Mouse (Mus musculus) stomach, postnatal 0 days (tissue): ENCODE results near the gene Nphp3. TPM values are rescaled to one million over a fixed set of nuclear protein-coding genes. Genes with fewer than 3 reads are reported as not detected.

ENCODE experiments used
- ATAC-seq: fragments of 200-750 bp; cut with Nextera tagmentation; 2 replicates; pipeline ENCODE4 v1.8.0; 2017; ENCODE audit not compliant: low FRiP score, low TSS enrichment
- DNase-seq: peaks from one replicate; pipeline ENCODE4 v3.0.0-alpha.2; 2016; ENCODE audit warnings: low spot score
- H3K27ac ChIP-seq: fragments of 300-500 bp; sonication (generic); replicated peaks from 2 replicates; pipeline ENCODE4 v1.5.1; 2014; ENCODE audit warnings: mild to moderate bottlenecking, control low read depth
- H3K27me3 ChIP-seq: fragments of 300-500 bp; sonication (generic); 2 replicates; pipeline ENCODE4 v1.6.1; 2014; ENCODE audit warnings: low read length; ENCODE audit not compliant: control insufficient read depth, insufficient read depth
- H3K36me3 ChIP-seq: fragments of 300-500 bp; sonication (generic); 2 replicates; pipeline ENCODE4 v1.6.1; 2014; ENCODE audit warnings: low read length, mixed read lengths; ENCODE audit not compliant: control insufficient read depth, insufficient read depth
- H3K4me1 ChIP-seq: fragments of 300-500 bp; sonication (generic); replicated peaks from 2 replicates; pipeline ENCODE4 v1.6.1; 2014; ENCODE audit warnings: antibody characterized with exemption; ENCODE audit not compliant: control insufficient read depth, insufficient read depth
- H3K4me2 ChIP-seq: fragments of 300-500 bp; sonication (generic); replicated peaks from 2 replicates; pipeline ENCODE4 v1.6.1; 2014; ENCODE audit warnings: low read depth, mild to moderate bottlenecking, control low read depth, moderate library complexity
- H3K4me3 ChIP-seq: fragments of 300-500 bp; sonication (generic); 2 replicates; pipeline ENCODE4 v1.5.1; 2014; ENCODE audit warnings: low read depth, low read length, control low read depth
- H3K9ac ChIP-seq: fragments of 300-500 bp; sonication (generic); 2 replicates; pipeline ENCODE4 v1.6.1; 2014; ENCODE audit warnings: mild to moderate bottlenecking, low read length, control low read depth, mixed read lengths
- H3K9me3 ChIP-seq: fragments of 300-500 bp; sonication (generic); 2 replicates; pipeline ENCODE4 v1.6.1; 2016; ENCODE audit warnings: low read length; ENCODE audit not compliant: control insufficient read depth
- CTCF ChIP-seq: IDR thresholded peaks from 2 replicates; pipeline ENCODE4 v1.5.1; 2016; ENCODE audit warnings: antibody characterized with exemption, low read depth, mild to moderate bottlenecking, moderate library complexity
- EP300 ChIP-seq: optimal IDR thresholded peaks from 2 replicates; pipeline ENCODE3; 2016; ENCODE audit warnings: antibody characterized with exemption
- WGBS: fragments of 180-500 bp; shearing (Covaris S2); extraction: QIAGEN DNeasy Blood & Tissue Kit; methylation state at CpG from one replicate; pipeline ENCODE4 v1.1.7; 2014; 5-methylcytosine and 5-hydroxymethylcytosine counted together
- polyA plus RNA-seq: library from polyadenylated mRNA; unstranded; fragments of >200 nt; fragmentation: Nextera tagmentation; extraction: Ambion mirVana; gene quantifications from 2 replicates; pipeline ENCODE4 v1.2.1, GENCODE M21; 2015

The Nphp3 gene
- polyA plus RNA-seq, 1 experiment from 2014 or later, result 1.8 TPM

GRCm38 (mm10) chr9:104035261-104036015 lies 33.1 kb downstream of the Nphp3 start:
- WGBS, result 45% methylated on average over 24 of the region's 24 CpGs

GRCm38 (mm10) chr9:104038266-104038665 lies 35.9 kb downstream of the Nphp3 start:
- DNase-seq (no peak), ATAC-seq (no peak)
- Histone ChIP-seq H3K27ac (no peak overlapping the region), H3K9me3 (no peaks in the 10 kb centered on the region), H3K4me2 (no peak overlapping the region), H3K36me3 (peaks cover 16% of the 10 kb centered on the region; the same call in 1 of the 2 replicates), H3K9ac (no peak overlapping the region), H3K27me3 (no peaks in the 10 kb centered on the region), H3K4me3 (no peak overlapping the region), H3K4me1 (no peaks in the 10 kb centered on the region)
- 89% methylated on average over 13 of the region's 13 CpGs for WGBS
- no peak for TF ChIP-seq CTCF
- no peak for TF ChIP-seq EP300

More at GRCm38 (mm10) chr9:104035261-104036015, 33.1 kb downstream of the Nphp3 start:
- H3K27me3 ChIP-seq, result no peaks in the 10 kb centered on the region
- H3K36me3 ChIP-seq, result peaks cover 16% of the 10 kb centered on the region; the same call in 1 of the 2 replicates
- H3K4me2 ChIP-seq, result no peak overlapping the region
- no peak overlapping the region for H3K27ac ChIP-seq
- DNase-seq (peak; percentile 81), ATAC-seq (peak; percentile 76)
- H3K4me1 ChIP-seq, result no peaks in the 10 kb centered on the region
- H3K4me3 ChIP-seq, result no peak overlapping the region
- no peaks in the 10 kb centered on the region for H3K9me3 ChIP-seq
- peak; percentile 86 for TF ChIP-seq CTCF
- TF ChIP-seq EP300, result no peak
- no peak overlapping the region for H3K9ac ChIP-seq

DNA sequence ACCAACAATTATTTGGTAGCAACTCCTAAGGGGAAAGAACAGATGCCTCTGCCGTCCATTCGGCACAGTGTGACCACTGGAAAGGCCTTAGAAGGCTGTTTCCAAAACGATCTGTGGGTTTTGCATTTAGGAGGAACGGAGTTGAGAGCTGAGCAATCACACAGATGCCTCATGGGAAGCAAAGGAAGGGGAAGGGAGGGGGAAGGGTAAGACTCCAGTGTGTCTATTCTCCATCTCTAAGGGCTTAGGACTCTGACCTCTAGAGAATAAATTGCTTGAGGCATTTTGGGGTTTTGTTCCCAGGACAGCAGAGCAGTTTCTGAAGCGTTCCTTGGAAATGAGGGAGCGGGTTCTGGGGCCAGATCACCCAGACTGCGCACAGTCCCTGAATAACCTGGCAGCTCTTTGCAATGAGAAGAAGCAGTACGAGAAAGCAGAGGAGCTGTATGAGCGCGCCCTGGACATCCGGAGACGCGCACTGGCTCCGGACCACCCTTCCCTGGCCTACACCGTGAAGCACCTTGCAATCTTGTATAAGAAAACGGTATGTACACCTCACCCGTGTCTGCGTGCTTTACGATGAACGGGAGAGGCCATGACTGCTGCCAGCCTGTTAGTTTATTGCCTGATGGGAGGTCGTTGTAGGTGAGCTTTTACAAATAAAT lies 36.8 kb downstream of the Nphp3 start:
- DNase-seq (no peak), ATAC-seq (no peak)
- no peak overlapping the region for H3K4me2 ChIP-seq
- H3K9me3 ChIP-seq, result no peaks in the 10 kb centered on the region
- H3K27ac ChIP-seq, result no peak overlapping the region
- WGBS, result 91% methylated on average over 21 of the region's 21 CpGs
- TF ChIP-seq CTCF (no peak), EP300 (no peak)
- no peaks in the 10 kb centered on the region for H3K4me1 ChIP-seq
- no peak overlapping the region for H3K9ac ChIP-seq
- no peak overlapping the region for H3K4me3 ChIP-seq
- peaks cover 16% of the 10 kb centered on the region; the same call in 1 of the 2 replicates for H3K36me3 ChIP-seq
- no peaks in the 10 kb centered on the region for H3K27me3 ChIP-seq

DNA sequence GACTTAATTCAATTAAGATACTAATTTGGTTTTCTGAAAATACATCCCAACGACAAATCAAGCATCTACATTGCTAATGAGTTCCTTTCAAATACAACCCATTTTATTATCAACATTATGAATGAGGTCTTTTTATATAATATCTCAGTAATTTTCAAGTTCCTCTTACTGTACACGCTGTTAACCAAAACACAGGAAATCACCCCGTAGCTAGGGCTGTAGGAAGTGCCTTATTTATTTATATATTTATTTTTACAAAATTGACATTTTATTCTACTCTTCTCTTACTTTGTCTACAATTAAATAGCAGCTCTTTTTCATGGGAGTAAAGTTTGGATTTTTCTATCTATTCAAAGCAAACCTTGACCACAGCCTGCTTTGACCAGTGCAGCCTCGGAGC lies 37.4 kb downstream of the Nphp3 start:
- no peak overlapping the region for H3K9ac ChIP-seq
- H3K4me2 ChIP-seq, result no peak overlapping the region
- ATAC-seq (no peak), DNase-seq (no peak)
- TF ChIP-seq CTCF (no peak), EP300 (no peak)
- H3K9me3 ChIP-seq, result no peaks in the 10 kb centered on the region
- H3K36me3 ChIP-seq, result peaks cover 16% of the 10 kb centered on the region; the same call in 1 of the 2 replicates
- H3K27ac ChIP-seq, result no peak overlapping the region
- no peaks in the 10 kb centered on the region for H3K27me3 ChIP-seq
- no peaks in the 10 kb centered on the region for H3K4me1 ChIP-seq
- 81% methylated on average over 4 of the region's 4 CpGs for WGBS
- no peak overlapping the region for H3K4me3 ChIP-seq

- Histone ChIP-seq H3K4me1 (no peaks in the 10 kb centered on the region), H3K27ac (no peak within 1 kb of the TSS), H3K27me3 (no peaks in the 10 kb centered on the region), H3K9me3 (no peaks in the 10 kb centered on the region), H3K4me2 (no peak within 1 kb of the TSS), H3K9ac (no peak within 1 kb of the TSS), H3K4me3 (no peak within 1 kb of the TSS), H3K36me3 (peaks cover 16% of the 10 kb centered on the region; the same call in 1 of the 2 replicates)
- 70% methylated on average over 2 of the region's 2 CpGs for WGBS
- DNase-seq (no peak), ATAC-seq (no peak)
- TF ChIP-seq EP300 (no peak), CTCF (no peak)
These were observed 38.0 kb downstream of the Nphp3 start, which contains the start of gene Gm28305 for GRCm38 (mm10) chr9:104040362-104040761. TSS of gene Gm28305 (plus strand) at chr9:104040662.

DNA sequence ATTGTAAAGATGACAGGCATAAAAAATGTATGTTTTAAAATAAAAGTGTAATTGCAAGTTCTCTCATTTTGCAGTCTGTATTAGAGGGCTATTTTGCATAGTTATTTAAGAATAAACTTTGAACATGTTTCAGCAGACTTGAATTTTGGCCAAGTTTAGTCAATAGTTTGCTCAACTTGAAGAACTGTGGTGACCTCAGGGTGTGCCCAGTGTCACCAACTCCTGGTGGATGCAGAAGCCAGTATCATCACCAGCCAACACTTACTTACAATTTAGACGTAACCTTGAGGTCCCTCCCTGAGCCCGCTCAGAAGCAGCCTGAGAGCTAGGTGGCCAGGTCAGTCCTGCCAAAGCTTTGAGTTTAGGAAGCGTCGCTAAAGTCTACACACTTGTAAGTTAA lies 41.3 kb downstream of the Nphp3 start:
- DNase-seq (no peak), ATAC-seq (no peak)
- no peak overlapping the region for H3K4me2 ChIP-seq
- no peak overlapping the region for H3K9ac ChIP-seq
- H3K36me3 ChIP-seq, result peaks cover 11% of the 10 kb centered on the region
- TF ChIP-seq EP300, result no peak
- no peak for TF ChIP-seq CTCF
- no peak overlapping the region for H3K27ac ChIP-seq
- no peak overlapping the region for H3K4me3 ChIP-seq
- no peaks in the 10 kb centered on the region for H3K9me3 ChIP-seq
- no peaks in the 10 kb centered on the region for H3K4me1 ChIP-seq
- 89% methylated on average over 4 of the region's 4 CpGs for WGBS
- no peaks in the 10 kb centered on the region for H3K27me3 ChIP-seq
